Mouse (Mus musculus) neural tube, embryonic 11.5 days (tissue): ENCODE data around the gene Creb3l1. TPM values are rescaled to one million over a fixed set of nuclear protein-coding genes. Genes with fewer than 3 reads are reported as not detected.

Experiments used
- ATAC-seq: fragments of 200-750 bp; cut with Nextera tagmentation; 2 replicates; pipeline ENCODE4 v1.8.0; 2017; ENCODE audit warnings: moderate number of reproducible peaks, mild to moderate bottlenecking, moderate TSS enrichment, moderate library complexity; ENCODE audit not compliant: insufficient read depth, low FRiP score, low TSS enrichment
- DNase-seq: peaks from one replicate; pipeline ENCODE4 v3.0.0-alpha.2; 2015; ENCODE audit warnings: low spot score
- H3K27ac ChIP-seq: fragments of 300-500 bp; sonication (generic); 2 replicates; pipeline ENCODE4 v1.5.1; 2014; ENCODE audit warnings: low read depth, mild to moderate bottlenecking, low read length
- H3K27me3 ChIP-seq: fragments of 300-500 bp; sonication (generic); 2 replicates; pipeline ENCODE4 v1.6.1; 2014; ENCODE audit warnings: mild to moderate bottlenecking, low read length, mixed read lengths; ENCODE audit not compliant: control insufficient read depth, insufficient read depth
- H3K36me3 ChIP-seq: fragments of 300-500 bp; sonication (generic); 2 replicates; pipeline ENCODE4 v1.6.1; 2014; ENCODE audit warnings: mild to moderate bottlenecking, low read length, moderate library complexity, mixed read lengths; ENCODE audit not compliant: control insufficient read depth, insufficient read depth
- H3K4me1 ChIP-seq: fragments of 300-500 bp; sonication (generic); 2 replicates; pipeline ENCODE4 v1.6.1; 2014; ENCODE audit warnings: low read length, mixed read lengths; ENCODE audit not compliant: control insufficient read depth, insufficient read depth
- H3K4me2 ChIP-seq: fragments of 300-500 bp; sonication (generic); 2 replicates; pipeline ENCODE4 v1.6.1; 2014; ENCODE audit warnings: low read depth, mild to moderate bottlenecking, moderate library complexity
- H3K4me3 ChIP-seq: fragments of 300-500 bp; sonication (generic); 2 replicates; pipeline ENCODE4 v1.5.1; 2014; ENCODE audit warnings: low read depth, low read length
- H3K9ac ChIP-seq: fragments of 300-500 bp; sonication (generic); 2 replicates; pipeline ENCODE4 v1.6.1; 2014; ENCODE audit warnings: mild to moderate bottlenecking, low read length
- H3K9me3 ChIP-seq: fragments of 300-500 bp; sonication (generic); 2 replicates; pipeline ENCODE4 v1.6.1; 2016; ENCODE audit warnings: low read length; ENCODE audit not compliant: control insufficient read depth
- WGBS: fragments of 180-500 bp; shearing (Covaris S2); extraction: QIAGEN DNeasy Blood & Tissue Kit; methylation state at CpG from one replicate; pipeline ENCODE4 v1.1.7; 2014; 5-methylcytosine and 5-hydroxymethylcytosine counted together
- polyA plus RNA-seq: library from polyadenylated mRNA; unstranded; fragments of >200 nt; fragmentation: Nextera tagmentation; extraction: Ambion mirVana; gene quantifications from 2 replicates; pipeline ENCODE4 v1.2.1, GENCODE M21; 2014

The Creb3l1 gene
- polyA plus RNA-seq, 1 experiment from 2014 or later, result 2.0 TPM

- Histone ChIP-seq H3K4me1 (peaks cover 5% of the 10 kb centered on the region), H3K9ac (no peak overlapping the region), H3K27ac (no peak overlapping the region), H3K4me2 (no peak overlapping the region), H3K4me3 (no peak overlapping the region), H3K27me3 (peaks cover 15% of the 10 kb centered on the region), H3K36me3 (no peaks in the 10 kb centered on the region), H3K9me3 (no peaks in the 10 kb centered on the region)
- DNase-seq (no peak), ATAC-seq (no peak)
- WGBS, result 61% methylated on average over 11 of the region's 11 CpGs
Observed at GRCm38 (mm10) chr2:92027811-92028590, 3.7 kb upstream of the Creb3l1 start.

- WGBS, result 88% methylated on average over 6 of the region's 6 CpGs
- Histone ChIP-seq H3K27ac (no peak overlapping the region), H3K4me1 (peaks cover 5% of the 10 kb centered on the region), H3K4me2 (no peak overlapping the region), H3K4me3 (no peak overlapping the region), H3K36me3 (no peaks in the 10 kb centered on the region), H3K27me3 (peaks cover 18% of the 10 kb centered on the region), H3K9me3 (no peaks in the 10 kb centered on the region), H3K9ac (no peak overlapping the region)
- DNase-seq (no peak), ATAC-seq (no peak)
Observed at GRCm38 (mm10) chr2:92025966-92026365, 1.7 kb upstream of the Creb3l1 start.

- H3K4me3 ChIP-seq, result no peak overlapping the region
- ATAC-seq (no peak), DNase-seq (no peak)
- no peaks in the 10 kb centered on the region for H3K36me3 ChIP-seq
- 92% methylated on average over 2 of the region's 2 CpGs for WGBS
- peaks cover 5% of the 10 kb centered on the region for H3K4me1 ChIP-seq
- H3K9ac ChIP-seq, result no peak overlapping the region
- H3K27me3 ChIP-seq, result peaks cover 18% of the 10 kb centered on the region
- no peaks in the 10 kb centered on the region for H3K9me3 ChIP-seq
- no peak overlapping the region for H3K27ac ChIP-seq
- no peak overlapping the region for H3K4me2 ChIP-seq
Observed at GRCm38 (mm10) chr2:92025202-92025601, 900 bp upstream of the Creb3l1 start.

GRCm38 (mm10) chr2:92023362-92024273, 684 bp downstream of the Creb3l1 start:
- no peaks in the 10 kb centered on the region for H3K9me3 ChIP-seq
- peak overlapping the region; percentile 48 for H3K4me3 ChIP-seq
- DNase-seq, result peak; percentile 52
- peak overlapping the region; percentile 97 for H3K4me2 ChIP-seq
- H3K9ac ChIP-seq, result peak overlapping the region; percentile 39
- peaks cover 18% of the 10 kb centered on the region for H3K27me3 ChIP-seq
- H3K27ac ChIP-seq, result no peak overlapping the region
- ATAC-seq, result peak; percentile 31; the same call in 1 of the 2 replicates
- 4% methylated on average over 47 of the region's 56 CpGs for WGBS
- no peaks in the 10 kb centered on the region for H3K36me3 ChIP-seq
- H3K4me1 ChIP-seq, result peaks cover 5% of the 10 kb centered on the region

GRCm38 (mm10) chr2:92020676-92021265, 3.5 kb downstream of the Creb3l1 start:
- H3K27me3 ChIP-seq, result peaks cover 17% of the 10 kb centered on the region
- 52% methylated on average over 4 of the region's 4 CpGs for WGBS
- ATAC-seq (no peak), DNase-seq (no peak)
- no peak overlapping the region for H3K4me3 ChIP-seq
- no peak overlapping the region for H3K4me2 ChIP-seq
- H3K9ac ChIP-seq, result no peak overlapping the region
- H3K4me1 ChIP-seq, result peaks cover 5% of the 10 kb centered on the region
- no peak overlapping the region for H3K27ac ChIP-seq
- no peaks in the 10 kb centered on the region for H3K36me3 ChIP-seq
- H3K9me3 ChIP-seq, result no peaks in the 10 kb centered on the region

- H3K9ac ChIP-seq, result no peak overlapping the region
- no peak overlapping the region for H3K4me2 ChIP-seq
- peaks cover 3% of the 10 kb centered on the region; the same call in 1 of the 2 replicates for H3K27me3 ChIP-seq
- DNase-seq (no peak), ATAC-seq (no peak)
- WGBS, result 77% methylated on average over 1 of the region's 1 CpGs
- no peak overlapping the region for H3K4me3 ChIP-seq
- no peaks in the 10 kb centered on the region for H3K4me1 ChIP-seq
- H3K36me3 ChIP-seq, result no peaks in the 10 kb centered on the region
- no peak overlapping the region for H3K27ac ChIP-seq
- no peaks in the 10 kb centered on the region for H3K9me3 ChIP-seq
Observed at GRCm38 (mm10) chr2:92017440-92017839, 6.9 kb downstream of the Creb3l1 start.

GRCm38 (mm10) chr2:92016981-92017380, 7.3 kb downstream of the Creb3l1 start:
- H3K27ac ChIP-seq, result no peak overlapping the region
- 44% methylated on average over 3 of the region's 3 CpGs for WGBS
- no peak for ATAC-seq

GRCm38 (mm10) chr2:92014891-92015290, 9.4 kb downstream of the Creb3l1 start:
- no peak overlapping the region for H3K9ac ChIP-seq
- no peak overlapping the region for H3K4me3 ChIP-seq
- no peaks in the 10 kb centered on the region for H3K36me3 ChIP-seq
- no peak overlapping the region for H3K4me2 ChIP-seq
- H3K9me3 ChIP-seq, result no peaks in the 10 kb centered on the region
- H3K27ac ChIP-seq, result no peak overlapping the region
- H3K27me3 ChIP-seq, result no peaks in the 10 kb centered on the region
- DNase-seq (no peak), ATAC-seq (no peak)
- WGBS, result 76% methylated on average over 5 of the region's 5 CpGs
- H3K4me1 ChIP-seq, result no peaks in the 10 kb centered on the region

More at GRCm38 (mm10) chr2:92016981-92017380, 7.3 kb downstream of the Creb3l1 start:
- Histone ChIP-seq H3K9ac (no peak overlapping the region), H3K36me3 (no peaks in the 10 kb centered on the region), H3K4me1 (no peaks in the 10 kb centered on the region), H3K9me3 (no peaks in the 10 kb centered on the region), H3K4me2 (no peak overlapping the region), H3K4me3 (no peak overlapping the region), H3K27me3 (no peaks in the 10 kb centered on the region; the same call in 1 of the 2 replicates)
- DNase-seq, result no peak
